ENCODE assay signal across 16 mouse cellular contexts in the genomic region with DNA sequence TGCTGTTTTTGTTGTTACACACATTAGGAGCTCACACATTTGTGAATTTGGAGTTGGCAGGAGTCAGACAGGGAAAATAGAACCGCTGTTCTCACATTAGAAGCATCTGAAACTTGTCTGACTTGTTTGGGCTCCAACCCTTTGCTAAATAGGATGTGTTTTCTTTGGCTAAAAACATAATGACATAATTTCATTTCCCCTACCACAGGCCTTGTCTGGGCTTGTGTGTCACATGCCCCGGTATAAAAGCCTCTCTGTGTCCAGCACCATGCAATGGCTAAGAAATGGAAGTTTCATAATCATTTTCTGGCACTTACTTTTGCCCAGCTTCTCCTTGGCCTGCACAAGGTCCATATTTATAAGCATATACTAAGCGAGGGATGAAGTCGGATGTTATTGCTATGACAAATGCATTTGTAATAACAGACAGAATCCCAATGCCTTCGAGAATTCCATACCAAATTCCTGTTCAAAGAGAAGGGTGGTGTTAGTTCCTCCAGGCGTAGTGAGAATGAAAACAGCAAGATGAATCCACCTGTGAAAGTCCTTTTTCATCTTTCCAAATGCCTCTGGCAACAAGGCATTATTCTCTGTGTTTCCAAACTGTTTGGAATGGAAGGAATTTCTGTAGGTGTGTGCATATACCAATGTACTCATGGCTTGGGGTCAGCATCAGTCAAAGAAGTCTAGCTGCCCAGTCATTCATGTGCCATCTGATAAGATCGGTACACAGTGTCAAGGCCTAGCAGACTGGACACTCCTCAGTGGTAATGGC.
DNase-seq lines count a peak whose midpoint lies in the region; ATAC-seq lines count a peak whose summit lies in the region.
"Had no signal": no experiment of that assay in that cellular context is flagged by ENCODE, and none has a peak within 500 bp of the region (broad histone marks: within the 10 kb centered on the region; RNA-seq: fewer than 3 reads in every experiment).

No protein-coding gene starts in this region.

- H3K36me3 ChIP-seq in heart, embryonic 11.5 days (ENCODE audit: control insufficient read depth, insufficient read depth, low read length), result no peaks in the 10 kb centered on the region
- H3K36me3 ChIP-seq: forebrain, embryonic 12.5 days had no signal

- no peak for ATAC-seq in heart, embryonic 11.5 days (replicated peaks; ENCODE audit: insufficient number of reproducible peaks, low FRiP score, low TSS enrichment)

- H3K4me2 ChIP-seq in heart, embryonic 11.5 days, result no peak overlapping the region
- H3K4me2 ChIP-seq: forebrain, embryonic 12.5 days had no signal

- peak; percentile 53 to 63 for DNase-seq in heart, adult 9 months (ENCODE audit: low spot score in 2 of 2)
- peak; percentile 57 for DNase-seq in urinary bladder, postnatal 14 days (ENCODE audit: low spot score)
- DNase-seq in urinary bladder, adult 2 months (ENCODE audit: low spot score), result no peak
- DNase-seq in gonadal fat pad, adult 2 months (ENCODE audit: low read depth), result peak; percentile 91
- DNase-seq in skeletal muscle tissue, adult 2 months (ENCODE audit: low read depth, low spot score), result peak; percentile 2
- no peak for DNase-seq in cerebellum, postnatal 10 days
- no peak for DNase-seq in adrenal gland, postnatal 14 days
- DNase-seq: adrenal gland, adult 8-10 months; cerebellum, adult 8-10 months; gastrocnemius, postnatal 36 days; layer of hippocampus, adult 9-11 months; midbrain, embryonic 14.5 days; thymus, postnatal 36 days had no signal

- no peak overlapping the region for H3K9ac ChIP-seq in heart, embryonic 11.5 days (ENCODE audit: low read depth, low read length)
- H3K9ac ChIP-seq: forebrain, embryonic 12.5 days; liver, embryonic 14.5 days had no signal

- H3K27me3 ChIP-seq in heart, embryonic 11.5 days (ENCODE audit: control insufficient read depth, insufficient read depth, low read length), result no peaks in the 10 kb centered on the region
- H3K27me3 ChIP-seq: forebrain, embryonic 12.5 days had no signal

- WGBS in heart, embryonic 11.5 days (ENCODE audit: insufficient replicate concordance), result 74% methylated on average over 7 of the region's 7 CpGs

- H3K9me3 ChIP-seq in heart, embryonic 11.5 days (replicated peaks; ENCODE audit: control insufficient read depth, low read length), result no peaks in the 10 kb centered on the region
- H3K9me3 ChIP-seq: forebrain, embryonic 12.5 days had no signal

- H3K27ac ChIP-seq in heart, embryonic 11.5 days (ENCODE audit: low read depth, low read length), result no peak overlapping the region
- H3K27ac ChIP-seq: forebrain, embryonic 12.5 days; liver, embryonic 14.5 days had no signal

- no peak overlapping the region for H3K4me3 ChIP-seq in heart, embryonic 11.5 days (ENCODE audit: low read depth, low read length)
- H3K4me3 ChIP-seq: forebrain, embryonic 12.5 days had no signal

- no peaks in the 10 kb centered on the region for H3K4me1 ChIP-seq in heart, embryonic 11.5 days (ENCODE audit: control insufficient read depth, insufficient read depth, low read length)
- H3K4me1 ChIP-seq: forebrain, embryonic 12.5 days had no signal

Comparison
In these comparisons a context has a peak if more than half of its experiments do, and no peak if none do; other contexts are left out.
1. DNase-seq: peak in heart, adult 9 months (2 of 2), urinary bladder, postnatal 14 days (single experiment), gonadal fat pad, adult 2 months (single experiment) and skeletal muscle tissue, adult 2 months (single experiment); none in urinary bladder, adult 2 months (single experiment), cerebellum, postnatal 10 days (0 of 2) and adrenal gland, postnatal 14 days (single experiment).